Mouse (Mus musculus) naive thymus-derived CD4-positive, alpha-beta T cell, adult 5 months (primary cell): Measurements from ENCODE around the gene Olfr25. TPM values are rescaled to one million over a fixed set of nuclear protein-coding genes. Genes with fewer than 3 reads are reported as not detected.

Experiments
- polyA plus RNA-seq: library from polyadenylated mRNA; unstranded; fragments of 100-300 nt; shearing (Covaris generic); gene quantifications from one replicate; pipeline ENCODE4 v1.2.1, GENCODE M21; 2017

Gene Olfr25
- polyA plus RNA-seq, result not detected

GRCm38 (mm10) chr9:38328760-38329159, at the start of gene Olfr25:
TSS of gene Olfr25 (plus strand) at chr9:38329060.

GRCm38 (mm10) chr9:38290807-38291206, 38.1 kb upstream of the Olfr25 start, which contains the start of gene Olfr896-ps1:
TSS of gene Olfr896-ps1 (plus strand) at chr9:38291107.

GRCm38 (mm10) chr9:38348111-38348510, 19.3 kb downstream of the Olfr25 start, which contains the start of gene Olfr898:
TSS of gene Olfr898 (plus strand) at chr9:38348411.

GRCm38 (mm10) chr9:38366596-38366995, 37.7 kb downstream of the Olfr25 start, which contains the start of gene Olfr250:
TSS of gene Olfr250 (plus strand) at chr9:38366896.

GRCm38 (mm10) chr9:38376786-38377185, 47.9 kb downstream of the Olfr25 start, which contains the start of gene Olfr251:
TSS of gene Olfr251 (plus strand) at chr9:38377086.

Other genes starting within 250 kb of the Olfr25 start
- 0.07 TPM for gene Olfr887, start 245.0 kb upstream of the Olfr25 start, polyA plus RNA-seq
- gene Olfr888, start 220.9 kb upstream of the Olfr25 start, polyA plus RNA-seq, result not detected
- gene Olfr889, start 213.9 kb upstream of the Olfr25 start, polyA plus RNA-seq, result not detected
- gene Olfr890, start 186.5 kb upstream of the Olfr25 start, polyA plus RNA-seq, result 0.39 TPM
- not detected for gene Olfr891, start 148.2 kb upstream of the Olfr25 start, polyA plus RNA-seq
- not detected for gene Olfr893, start 120.7 kb upstream of the Olfr25 start, polyA plus RNA-seq
- gene Olfr894, start 111.0 kb upstream of the Olfr25 start, polyA plus RNA-seq, result not detected
- not detected for gene Olfr143, start 76.3 kb upstream of the Olfr25 start, polyA plus RNA-seq
- gene Olfr895, start 61.2 kb upstream of the Olfr25 start, polyA plus RNA-seq, result not detected
- not detected for gene Olfr896-ps1, start 38.0 kb upstream of the Olfr25 start, polyA plus RNA-seq
- gene Olfr898, start 19.4 kb downstream of the Olfr25 start, polyA plus RNA-seq, result not detected
- 0.09 TPM for gene Olfr250, start 37.8 kb downstream of the Olfr25 start, polyA plus RNA-seq
- gene Olfr251, start 48.0 kb downstream of the Olfr25 start, polyA plus RNA-seq, result not detected
- 0.10 TPM for gene Olfr147, start 72.6 kb downstream of the Olfr25 start, polyA plus RNA-seq
- not detected for gene Olfr901, start 100.4 kb downstream of the Olfr25 start, polyA plus RNA-seq
- not detected for gene Olfr902, start 118.6 kb downstream of the Olfr25 start, polyA plus RNA-seq
- gene Olfr904, start 134.1 kb downstream of the Olfr25 start, polyA plus RNA-seq, result not detected
- not detected for gene Olfr905, start 142.0 kb downstream of the Olfr25 start, polyA plus RNA-seq
- not detected for gene Olfr906, start 158.0 kb downstream of the Olfr25 start, polyA plus RNA-seq
- gene Olfr907, start 166.7 kb downstream of the Olfr25 start, polyA plus RNA-seq, result not detected
- not detected for gene Olfr911-ps1, start 192.5 kb downstream of the Olfr25 start, polyA plus RNA-seq
- gene Olfr910, start 208.8 kb downstream of the Olfr25 start, polyA plus RNA-seq, result not detected